Mouse (Mus musculus) heart, postnatal 0 days (tissue): ENCODE measurements around the gene Wfdc10.

ENCODE experiments used
- CTCF ChIP-seq: IDR thresholded peaks from 2 replicates; pipeline ENCODE4 v1.5.1; 2016; ENCODE audit warnings: antibody characterized with exemption, control low read depth, low read depth
- EP300 ChIP-seq: IDR thresholded peaks from 2 replicates; pipeline ENCODE4 v1.6.1; 2016; ENCODE audit warnings: antibody characterized with exemption, low read depth

DNA sequence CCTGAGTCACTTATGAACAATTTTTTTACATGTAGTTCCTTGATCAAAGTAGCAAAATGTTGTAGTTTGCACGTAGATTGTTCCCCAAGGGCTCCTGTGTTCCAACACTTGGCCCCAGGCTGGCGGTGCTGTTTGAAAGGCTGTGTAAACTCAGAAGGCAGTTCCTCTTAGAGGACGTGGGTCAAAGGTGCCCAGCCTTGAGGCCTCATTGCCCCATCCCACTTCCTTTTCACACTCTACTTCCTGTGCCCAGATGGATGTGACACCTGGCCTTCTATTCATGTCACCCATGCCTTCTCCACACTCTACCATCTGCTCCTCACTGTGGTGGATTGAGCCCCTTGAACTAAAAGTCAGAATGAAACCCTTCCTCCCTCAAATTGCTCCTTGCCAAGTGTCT lies 24.1 kb downstream of the Wfdc10 start:
- no peak for TF ChIP-seq CTCF
- no peak for TF ChIP-seq EP300
